Mouse (Mus musculus): ENCODE data around the gene Nek4.

DNA sequence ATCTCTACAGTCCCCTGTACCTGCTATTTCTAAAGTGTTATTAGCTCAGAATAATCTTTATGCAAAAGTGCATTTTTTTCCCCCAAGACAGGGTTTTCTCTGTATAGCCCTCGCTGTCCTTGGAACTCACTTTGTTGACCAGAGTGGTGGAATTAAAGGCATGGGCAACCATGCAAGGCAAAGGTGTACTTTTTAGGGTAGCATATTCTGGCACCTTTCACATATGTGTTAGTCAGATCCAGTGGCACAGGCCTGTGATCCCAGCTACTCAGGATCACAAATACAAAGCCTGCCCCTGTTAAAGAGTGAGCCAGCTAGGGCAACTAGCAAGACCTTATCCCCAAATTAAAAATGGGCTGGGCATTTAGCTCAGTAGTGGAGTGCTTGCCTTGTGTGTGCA is 9.2 kb downstream of the Nek4 start:
- TF ChIP-seq ZC3H11A (IDR thresholded peaks at IDR 0.05; ENCODE audit: borderline replicate concordance, low read depth, low read length): no peak
- TF ChIP-seq HCFC1 (IDR thresholded peaks at IDR 0.05; ENCODE audit: borderline replicate concordance, insufficient read depth, low read length): no peak
- TF ChIP-seq CHD2 (IDR thresholded peaks at IDR 0.05; ENCODE audit: low read depth, low read length): no peak
- TF ChIP-seq MAFK (IDR thresholded peaks at IDR 0.05; ENCODE audit: insufficient read depth, low read depth, low read length): no peak
